Mouse (Mus musculus): ENCODE results near the gene Padi1.

- TF ChIP-seq CTCF (IDR thresholded peaks at IDR 0.05; ENCODE audit: low read depth, low read length) (no peak), POLR2A (IDR thresholded peaks at IDR 0.05; ENCODE audit: extremely low read depth, insufficient read depth, low read length) (no peak)
Observed at GRCm38 (mm10) chr4:140849310-140849709, 3.7 kb upstream of the Padi1 start.
